Mouse (Mus musculus) cerebellum, adult 18-20 months (tissue): ENCODE results near the gene H2-DMb2.

ENCODE experiments used
- DNase-seq, 2 experiments: peaks; one replicate each; pipeline ENCODE4 v3.0.0; 2021

H2-DMb2 gene

GRCm38 (mm10) chr17:34118873-34119248 is 24.2 kb upstream of the H2-DMb2 start:
- no peak for DNase-seq

DNA sequence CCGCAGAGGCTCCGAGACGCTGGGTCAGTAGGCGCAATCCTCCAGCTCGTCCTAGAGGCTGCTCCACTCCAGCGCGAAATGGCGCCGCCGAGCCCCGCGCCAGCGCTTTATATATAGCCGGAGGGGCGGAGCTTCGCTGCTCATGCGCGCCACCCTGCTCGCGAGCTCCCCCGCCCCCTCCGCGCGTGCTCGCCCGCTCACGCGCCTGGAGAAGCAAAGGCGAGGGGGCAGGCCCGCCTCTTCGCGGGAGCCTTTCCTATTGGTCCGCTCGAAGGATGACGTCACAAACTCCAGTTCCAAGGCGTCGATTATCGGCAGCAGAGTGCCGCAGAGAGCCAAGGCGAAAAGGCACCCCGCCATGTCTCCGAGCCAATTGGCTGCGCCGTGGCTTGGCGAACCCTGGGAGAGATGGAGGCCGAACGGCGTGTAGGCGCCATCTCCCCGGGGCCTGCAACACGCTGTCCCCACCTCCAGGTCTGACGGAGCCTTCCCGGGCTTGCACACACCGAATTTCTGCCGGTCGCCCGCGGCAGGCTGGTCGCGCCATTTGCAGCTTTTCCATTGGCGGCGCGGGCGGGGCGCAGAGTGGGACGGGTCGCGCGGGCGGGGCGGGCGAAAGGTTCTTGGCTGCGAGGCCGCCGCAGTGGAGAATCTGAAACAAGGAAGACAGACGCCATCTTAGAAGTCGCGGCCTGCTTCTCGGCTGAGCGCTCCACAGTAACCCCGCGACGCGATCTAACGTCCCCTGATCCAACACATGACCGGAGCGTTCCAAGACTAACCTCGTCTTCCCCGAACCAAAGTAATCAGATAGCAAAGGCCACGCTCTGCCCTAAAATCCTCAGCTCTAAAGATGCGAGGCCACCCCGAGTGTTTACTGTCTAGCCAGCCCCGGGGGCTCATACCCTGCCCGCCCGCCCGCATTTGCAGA is 23.6 kb upstream of the H2-DMb2 start, which contains the start of gene H2-DMa:
H2-DMa (plus strand) TSS at position 293 of the 931 bp plus-strand sequence.
- peak; percentile 99 for DNase-seq

DNA sequence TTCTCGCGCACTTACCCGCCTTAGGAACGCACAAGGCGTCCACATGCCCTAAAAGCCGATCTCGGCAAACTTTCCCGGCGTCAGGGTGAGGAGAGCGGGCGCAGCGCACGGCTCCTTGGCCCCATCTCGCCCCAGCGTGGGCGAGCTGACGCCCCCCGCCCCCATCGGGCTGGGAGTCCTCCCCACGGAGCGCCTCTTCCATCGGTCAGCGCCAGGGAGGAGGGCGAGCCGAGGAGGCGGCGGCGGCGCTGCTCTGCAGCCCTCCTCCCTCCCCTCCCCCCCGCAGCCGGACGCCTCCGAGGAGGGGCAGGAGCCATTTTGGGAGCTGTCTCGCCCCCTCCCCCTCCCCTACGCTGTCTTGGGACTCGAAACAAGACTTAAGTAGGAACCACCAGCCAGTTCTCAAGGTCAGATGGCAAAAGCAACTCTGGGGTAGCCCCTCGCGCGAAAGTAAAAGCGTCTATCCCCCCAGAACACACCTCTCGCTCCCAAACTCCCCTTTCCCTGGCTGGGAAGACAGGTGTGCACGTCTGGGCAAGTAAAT is 22.9 kb upstream of the H2-DMb2 start:
- DNase-seq, result peak; percentile 88 to 91

DNA sequence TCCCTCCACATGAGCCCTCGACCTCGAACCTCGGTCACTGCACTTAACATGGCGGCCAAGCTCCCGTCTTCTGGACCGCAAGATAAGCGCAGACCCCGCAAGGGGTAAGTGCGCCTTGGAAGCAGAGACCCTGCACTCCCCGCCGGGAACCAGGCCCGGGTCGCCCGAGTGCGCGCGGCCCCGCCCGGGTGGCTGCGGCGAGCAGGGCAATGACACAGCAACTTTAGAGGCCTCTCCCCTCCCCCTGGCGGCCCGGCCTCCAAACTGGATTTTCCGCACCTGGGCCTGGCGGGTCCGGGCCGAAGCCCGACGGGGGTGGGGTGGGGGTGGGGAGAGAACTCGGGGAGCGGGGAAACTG is 22.3 kb upstream of the H2-DMb2 start:
- peak; percentile 80 to 87 for DNase-seq

DNA sequence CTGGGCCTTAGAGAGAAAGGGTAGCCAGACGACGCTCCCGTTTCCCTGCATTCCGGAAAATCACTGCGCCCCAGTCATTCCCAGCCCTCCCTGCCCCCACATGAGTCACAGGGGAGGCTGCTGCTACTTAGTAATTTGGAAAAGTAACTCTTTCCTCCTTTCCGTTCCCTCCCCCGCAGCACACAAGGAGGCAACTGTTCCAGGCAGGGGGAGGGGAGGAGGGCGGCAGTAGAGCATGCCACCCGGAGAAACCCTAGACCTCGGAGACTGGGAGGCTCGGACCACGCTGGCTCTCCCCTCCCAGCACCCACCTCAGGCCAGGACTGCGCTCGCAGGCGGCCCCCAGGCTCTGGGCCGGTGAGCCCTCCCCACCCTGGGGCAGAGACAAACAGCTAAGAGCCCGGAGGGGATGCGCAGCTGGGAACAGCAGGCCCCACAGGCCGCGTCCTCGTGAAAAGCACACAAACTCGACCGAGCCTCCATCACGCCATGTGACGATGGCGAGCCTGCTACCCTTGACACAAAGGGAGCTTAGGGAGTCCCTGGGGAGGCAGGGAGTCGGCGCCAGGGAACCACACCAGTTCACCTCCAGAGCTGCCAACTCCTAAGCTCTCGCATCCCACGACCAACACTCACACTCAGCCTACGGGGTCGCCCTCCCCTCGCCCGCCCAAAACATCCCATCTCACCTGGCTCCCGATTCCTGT is 21.8 kb upstream of the H2-DMb2 start:
- DNase-seq, result peak; percentile 81 to 84

GRCm38 (mm10) chr17:34121879-34122187 is 21.3 kb upstream of the H2-DMb2 start:
- peak; percentile 65 to 78 for DNase-seq

GRCm38 (mm10) chr17:34122188-34122984 is 20.7 kb upstream of the H2-DMb2 start, which contains the start of gene Brd2:
Gene Brd2, minus strand, starts transcription at chr17:34122634.
- peak; percentile 96 to 99 for DNase-seq

- DNase-seq, result no peak
These were observed 20.0 kb upstream of the H2-DMb2 start for GRCm38 (mm10) chr17:34123111-34123510.

DNA sequence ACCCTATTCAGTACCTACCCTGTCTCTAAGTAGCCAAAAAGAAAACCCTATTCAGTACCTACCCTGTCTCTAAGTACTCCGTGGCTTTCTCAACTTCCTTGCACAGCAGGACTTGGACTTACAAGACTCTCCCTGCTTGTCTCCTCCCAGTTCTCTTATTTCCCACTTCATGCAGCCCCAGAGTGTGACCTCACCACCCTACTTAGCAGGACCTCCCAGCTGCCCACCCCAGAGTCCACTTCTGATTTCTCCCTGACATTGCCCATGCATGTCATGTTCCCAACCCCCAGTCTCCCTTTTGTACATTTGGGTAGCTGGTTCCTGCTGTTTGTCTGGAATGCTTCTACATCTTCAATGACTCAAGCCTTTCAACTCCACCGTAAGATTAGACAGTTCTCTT is 19.6 kb upstream of the H2-DMb2 start:
- no peak for DNase-seq

DNA sequence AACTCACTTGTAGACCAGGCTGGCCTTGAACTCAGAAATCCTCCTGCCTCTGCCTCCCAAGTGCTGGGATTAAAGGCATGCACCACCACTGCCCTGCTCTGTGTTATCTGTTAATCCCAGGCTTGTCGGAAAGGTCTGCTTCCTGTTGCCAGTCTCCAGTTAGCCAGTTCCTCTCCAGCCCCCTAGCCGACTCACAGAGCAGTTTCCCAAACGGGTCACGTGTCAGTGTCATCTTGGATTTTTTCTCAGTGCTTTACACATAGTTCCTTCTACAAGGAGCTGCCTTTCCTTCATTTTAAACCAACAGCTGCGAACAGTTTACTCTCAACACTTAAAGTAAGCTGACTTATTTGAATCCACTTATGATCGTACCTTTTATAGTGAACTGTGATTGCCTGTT is 18.5 kb upstream of the H2-DMb2 start:
- no peak for DNase-seq

DNA sequence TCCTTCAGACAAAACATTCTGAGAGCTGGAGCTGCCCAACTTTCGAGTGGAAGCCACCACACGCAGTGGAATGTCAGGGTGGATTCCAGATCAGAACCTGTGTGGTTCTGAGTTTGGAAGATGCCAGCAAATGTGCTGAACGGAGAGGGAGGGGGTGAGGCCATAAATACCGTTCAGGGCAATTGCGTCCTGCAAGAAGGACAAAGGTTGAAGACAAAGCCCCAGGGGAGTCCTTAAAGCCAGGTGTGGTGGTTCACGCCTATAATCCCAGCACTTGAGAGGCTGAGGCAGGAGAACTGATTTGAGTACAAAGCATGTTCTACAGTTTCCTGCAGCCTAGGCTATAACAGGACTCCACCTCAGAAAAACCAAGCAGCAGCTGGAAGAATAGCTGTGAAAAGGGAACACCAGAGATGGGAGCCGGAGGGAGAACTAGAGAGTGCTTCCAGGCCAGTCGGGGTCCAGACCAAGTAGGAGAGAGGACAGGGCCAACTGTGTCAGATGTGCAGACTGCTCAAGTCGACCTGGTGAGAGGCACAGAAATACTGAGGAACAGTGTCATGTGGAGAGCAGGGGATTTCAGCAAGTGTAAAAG is 16.2 kb upstream of the H2-DMb2 start:
- DNase-seq, result no peak

- peak; percentile 69 to 82 for DNase-seq
These were observed 15.6 kb upstream of the H2-DMb2 start for GRCm38 (mm10) chr17:34127475-34127874.

DNA sequence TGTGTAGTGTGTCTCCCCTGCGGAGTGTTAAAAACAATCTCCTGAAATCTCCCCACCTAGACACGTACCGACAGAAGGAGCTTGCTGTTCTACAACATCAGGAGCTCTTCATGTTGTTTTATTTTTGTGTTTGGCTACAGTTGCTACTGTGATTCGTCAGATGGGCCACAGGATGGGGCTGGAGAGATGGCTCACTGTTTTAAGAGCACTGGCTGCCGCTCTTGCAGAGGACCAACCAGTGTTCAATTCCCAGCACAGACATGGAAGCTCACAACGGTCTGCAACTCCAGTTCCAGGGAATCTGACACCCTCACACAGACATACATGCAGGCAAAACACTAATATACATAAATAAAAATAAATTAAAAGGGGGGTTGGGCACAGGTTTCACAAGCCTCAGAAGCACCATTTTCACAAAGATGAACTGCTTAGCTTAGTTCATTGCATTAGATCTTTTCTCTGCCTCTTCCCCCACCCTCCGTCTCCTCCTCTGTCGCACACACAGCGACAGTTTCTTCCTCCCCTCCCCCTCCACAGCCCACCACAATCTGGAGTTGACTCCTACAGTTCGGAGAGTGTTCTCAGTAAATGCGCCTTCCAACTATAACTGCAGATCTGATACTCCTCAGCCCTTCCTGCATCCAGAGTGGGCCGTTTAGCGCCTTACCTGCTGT is 14.7 kb upstream of the H2-DMb2 start:
- no peak for DNase-seq

GRCm38 (mm10) chr17:34128944-34129791 is 13.9 kb upstream of the H2-DMb2 start:
- DNase-seq, result no peak

DNA sequence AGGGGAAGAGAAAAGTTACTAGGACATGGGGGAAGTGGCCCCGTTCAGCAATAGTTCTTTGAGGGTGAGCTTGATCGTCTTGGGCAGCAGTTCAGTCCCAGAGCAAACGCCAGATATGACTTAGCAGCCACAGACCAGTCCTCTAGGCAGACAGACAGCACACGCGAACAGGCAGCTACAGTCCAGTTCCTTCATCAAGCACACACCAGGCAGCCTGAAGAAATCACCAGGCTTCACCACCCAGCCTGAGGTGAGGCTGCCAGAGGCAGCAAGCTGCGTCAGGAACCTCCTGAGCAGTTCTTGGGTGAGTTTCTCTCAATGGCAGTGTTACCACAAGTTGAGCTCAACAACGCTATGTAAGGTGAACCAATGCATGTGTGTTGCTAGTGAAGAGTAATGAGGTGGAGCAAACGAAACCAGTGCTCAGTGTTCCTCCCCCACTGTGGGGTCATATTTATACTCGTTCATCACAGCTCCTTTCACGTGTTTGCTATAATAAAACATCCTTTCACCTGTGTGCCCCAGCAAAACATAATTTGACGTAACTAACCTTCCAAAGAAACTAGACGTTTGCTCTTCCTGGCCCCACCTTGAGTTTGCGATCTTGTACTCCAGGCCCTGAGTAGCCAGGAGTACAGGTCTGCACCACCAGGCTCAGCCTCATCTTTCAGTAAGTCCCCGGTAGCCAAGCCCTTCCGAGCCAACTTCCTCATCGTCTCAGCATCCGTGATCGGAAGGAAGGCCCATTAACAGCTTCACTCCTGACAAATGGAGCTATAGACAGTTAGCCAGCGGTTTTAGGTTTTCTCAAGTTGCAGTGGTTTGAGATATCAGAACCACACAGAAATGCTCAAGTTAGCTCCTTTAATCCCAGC is 12.8 kb upstream of the H2-DMb2 start:
- no peak for DNase-seq

- DNase-seq, result no peak
These were observed 11.2 kb upstream of the H2-DMb2 start for GRCm38 (mm10) chr17:34131911-34132310.

- DNase-seq, result no peak
These were observed 9.8 kb upstream of the H2-DMb2 start for GRCm38 (mm10) chr17:34133289-34133688.

- no peak for DNase-seq
These were observed 8.7 kb upstream of the H2-DMb2 start for GRCm38 (mm10) chr17:34134451-34134850.

DNA sequence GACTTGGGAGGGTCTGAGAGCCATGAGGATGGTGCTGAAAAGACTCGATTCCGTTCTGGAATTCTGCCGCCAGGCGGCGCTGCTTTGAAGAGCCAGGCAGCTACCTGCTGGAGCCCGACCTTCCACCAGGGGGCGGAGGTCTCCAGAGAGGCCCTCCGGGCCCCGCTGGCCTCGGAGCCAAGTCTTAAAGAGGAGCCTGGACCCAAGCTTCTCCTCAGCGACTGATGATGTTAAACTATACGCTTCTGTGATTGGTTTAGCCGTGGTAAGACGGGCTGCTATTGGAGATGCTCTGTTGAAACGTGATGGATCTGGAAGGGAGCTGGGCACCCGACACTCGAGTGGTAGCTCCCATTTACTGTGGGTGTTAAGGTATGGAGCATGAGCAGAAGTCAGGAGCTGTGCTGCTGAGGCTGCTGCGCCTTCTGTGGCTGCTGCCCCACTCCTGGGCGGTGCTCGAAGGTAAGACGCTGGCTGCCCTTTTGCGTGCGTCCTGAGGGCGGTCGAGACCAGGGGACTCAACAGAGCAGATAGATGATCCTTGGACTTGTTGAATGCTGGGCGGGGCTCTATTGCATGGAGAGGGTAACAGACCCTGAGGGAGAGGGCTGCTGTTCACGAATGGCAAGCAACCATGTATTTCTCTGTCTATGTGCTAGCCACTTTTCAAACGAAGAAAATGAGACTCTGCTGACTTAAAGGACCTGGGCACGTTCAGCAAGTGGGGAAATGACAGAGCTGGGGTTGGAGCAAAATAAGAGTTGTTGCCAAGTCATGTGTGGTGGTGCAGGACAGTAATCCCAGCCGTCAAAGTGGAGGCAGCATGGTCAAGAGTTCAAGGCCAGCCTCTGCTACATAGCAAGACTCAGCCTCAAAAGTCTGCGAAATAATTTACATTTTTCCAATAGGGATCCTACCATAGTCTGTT is 7.5 kb upstream of the H2-DMb2 start:
- DNase-seq, result peak; percentile 97 to 99
